Mouse (Mus musculus) adrenal gland, adult 2 months (tissue): Measurements from ENCODE around the gene Stard8. TPM values are rescaled to one million over a fixed set of nuclear protein-coding genes. Genes with fewer than 3 reads are reported as not detected.
"Not testable (repeated sequence)": the region's sequence is repeated elsewhere in the genome, so short reads cannot be mapped to it uniquely, and the experiment has no call there.

Source experiments
- DNase-seq: peaks from one replicate; pipeline ENCODE4 v3.0.0; 2021
- polyA plus RNA-seq: library from polyadenylated mRNA; depleted of rRNA; stranded (reverse); fragments of >200 nt; gene quantifications from 2 replicates; pipeline ENCODE4 v1.2.3, GENCODE M21; 2012
- total RNA-seq, 2 experiments: library from RNA; stranded (reverse); gene quantifications; 2 replicates each; pipeline ENCODE4 v1.2.3; 2021

Stard8 gene
- total and polyA plus RNA-seq, 3 experiments, result 35.7 to 74.1 (median 42.7) TPM

DNA sequence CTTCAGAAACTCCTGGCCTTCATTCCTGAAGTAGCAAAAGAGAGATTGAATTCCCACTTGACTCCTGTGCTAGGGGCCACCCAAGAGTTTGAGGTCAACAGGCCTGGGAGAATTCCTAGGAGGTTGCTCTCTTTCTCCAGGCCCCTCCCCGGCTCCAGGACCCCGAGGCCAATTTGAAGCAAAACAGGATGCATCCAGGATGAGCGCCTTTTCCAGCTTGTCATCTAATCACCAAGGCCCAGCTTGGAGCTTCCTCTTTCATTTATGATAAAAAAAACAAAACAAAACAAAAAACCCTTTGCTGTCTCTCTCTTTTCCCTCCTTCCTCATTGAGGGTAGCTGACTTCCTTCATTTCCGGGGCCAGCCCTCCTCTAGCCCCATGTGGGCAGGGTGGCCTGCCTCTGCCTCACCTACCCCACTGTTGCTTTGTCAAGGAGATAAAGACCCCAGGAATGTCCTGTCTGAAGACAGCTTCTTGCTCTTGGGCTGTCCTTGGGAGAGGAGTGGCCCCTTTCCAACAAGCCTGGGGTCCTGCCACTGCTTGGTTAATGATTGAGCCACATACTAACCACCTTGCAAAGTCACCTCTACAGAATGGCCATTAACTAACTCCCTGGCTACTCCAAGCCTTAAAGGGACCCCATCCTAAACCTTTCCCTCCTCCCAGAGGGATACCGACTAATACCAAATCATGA lies 43.5 kb downstream of the Stard8 start:
- DNase-seq, result peak; percentile 30

DNA sequence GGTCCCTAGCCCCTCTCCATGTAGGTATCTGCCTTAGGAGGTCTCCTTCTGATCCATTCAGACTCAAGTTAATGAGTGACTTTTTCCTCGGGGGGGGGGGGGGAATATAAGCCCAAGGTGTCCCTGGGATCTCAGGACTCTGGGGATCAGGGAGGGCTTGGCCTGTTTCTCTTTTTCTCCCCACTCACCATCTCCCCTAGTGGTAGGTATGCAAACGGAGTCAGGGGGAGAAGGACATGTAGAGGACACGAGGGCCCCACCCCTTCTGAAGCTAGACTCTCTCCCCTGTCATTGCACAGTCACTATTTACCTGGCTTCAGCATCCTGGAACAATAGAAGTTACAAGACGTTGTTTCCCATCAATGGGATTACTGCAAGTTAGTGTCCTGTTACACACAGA lies 45.1 kb downstream of the Stard8 start:
- no peak for DNase-seq

DNA sequence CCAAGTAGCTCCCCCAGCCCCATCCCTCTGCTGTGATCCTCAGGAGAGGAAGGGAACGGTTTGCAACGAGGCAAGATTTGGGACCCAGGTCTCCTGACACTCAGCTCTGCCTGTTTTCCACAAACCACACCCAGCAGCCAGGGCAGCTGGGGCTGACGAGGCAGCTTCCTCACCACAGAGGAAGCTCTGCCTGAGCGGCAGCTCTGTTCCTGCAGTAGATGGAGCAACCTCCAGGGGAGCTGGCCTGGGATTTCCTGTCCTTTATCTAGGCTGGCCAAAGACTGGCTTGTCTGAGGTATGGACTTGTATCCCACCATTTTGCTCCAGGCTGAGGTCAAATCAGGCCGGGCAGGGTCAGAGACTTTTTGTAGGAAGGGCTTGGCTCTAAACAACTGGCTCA lies 46.2 kb downstream of the Stard8 start:
- DNase-seq, result peak; percentile 47

DNA sequence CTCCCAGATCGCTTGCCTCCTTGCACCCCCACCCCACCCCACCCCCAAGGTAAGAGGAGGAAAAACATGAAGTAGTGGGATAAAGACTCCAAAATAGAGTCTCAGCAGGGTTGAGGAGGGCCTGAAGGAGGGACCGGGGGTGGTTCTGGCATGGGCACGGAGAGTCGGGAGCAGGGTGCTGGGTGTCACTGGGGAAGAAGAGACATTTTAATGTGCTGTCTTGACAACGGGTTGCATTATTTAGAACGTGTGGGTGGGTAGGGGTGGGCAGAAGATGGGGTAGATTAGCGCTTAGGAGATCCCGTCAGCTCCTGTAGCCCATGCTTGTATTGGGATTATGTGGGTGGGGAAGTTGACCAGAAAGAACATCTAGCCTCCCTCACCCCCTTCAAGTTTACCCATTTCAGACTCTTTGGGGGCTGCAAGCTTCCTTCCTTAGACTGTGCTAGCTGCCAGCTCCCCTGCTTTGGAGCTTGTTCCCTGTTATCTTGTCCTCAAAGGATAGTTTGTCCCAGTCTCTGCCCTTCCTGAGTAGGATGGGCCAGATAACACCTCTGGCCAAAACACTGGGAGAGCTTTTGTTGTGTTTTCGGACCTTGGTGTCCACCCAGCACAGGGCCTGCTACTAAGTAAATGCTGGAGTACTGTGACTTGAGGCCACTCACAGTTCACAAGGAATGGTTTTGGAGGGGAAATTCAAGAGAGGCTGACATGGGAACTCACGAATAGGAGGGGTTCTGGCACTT lies 47.9 kb downstream of the Stard8 start:
- no peak for DNase-seq

DNA sequence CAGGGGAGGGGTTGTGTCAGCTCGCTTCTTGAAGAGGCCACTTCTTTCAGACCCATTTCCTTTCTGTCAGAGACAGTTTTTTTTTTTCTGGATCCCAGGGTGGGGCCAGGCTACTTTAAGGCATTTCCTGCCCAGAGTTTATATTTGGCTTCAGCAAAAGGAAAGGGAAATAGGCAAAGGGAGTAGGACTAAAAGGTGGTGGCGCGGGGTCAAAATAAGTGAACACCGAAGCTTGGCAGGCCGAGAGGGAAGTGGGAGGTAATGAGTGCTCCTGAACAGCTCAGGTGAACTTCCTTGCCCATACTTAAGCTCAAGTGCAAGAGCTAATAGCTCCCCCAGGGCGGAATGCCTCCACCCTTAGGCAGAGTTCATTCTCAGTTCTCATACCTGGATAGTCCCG lies 49.2 kb downstream of the Stard8 start:
- DNase-seq, result no peak

DNA sequence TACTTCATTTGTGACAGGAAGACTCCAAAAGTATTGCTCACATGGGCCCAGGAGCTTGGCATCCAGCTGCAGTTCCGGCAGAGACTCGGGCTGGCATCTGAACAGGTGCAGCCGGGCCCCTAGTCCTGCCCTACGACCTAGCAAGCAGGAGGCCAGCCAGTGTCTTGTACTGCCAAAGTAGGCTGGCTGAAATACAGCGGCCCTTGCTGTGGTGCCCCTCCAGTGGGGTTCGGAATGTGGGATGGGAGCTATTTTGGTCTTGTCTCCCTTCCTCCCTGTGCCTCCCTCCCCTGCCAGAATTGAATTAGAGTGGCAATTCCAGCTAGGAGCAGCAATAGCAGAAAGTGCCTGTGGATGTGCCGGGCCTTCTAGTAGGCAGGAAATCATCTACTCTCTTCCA lies 51.5 kb downstream of the Stard8 start:
- DNase-seq, result no peak

DNA sequence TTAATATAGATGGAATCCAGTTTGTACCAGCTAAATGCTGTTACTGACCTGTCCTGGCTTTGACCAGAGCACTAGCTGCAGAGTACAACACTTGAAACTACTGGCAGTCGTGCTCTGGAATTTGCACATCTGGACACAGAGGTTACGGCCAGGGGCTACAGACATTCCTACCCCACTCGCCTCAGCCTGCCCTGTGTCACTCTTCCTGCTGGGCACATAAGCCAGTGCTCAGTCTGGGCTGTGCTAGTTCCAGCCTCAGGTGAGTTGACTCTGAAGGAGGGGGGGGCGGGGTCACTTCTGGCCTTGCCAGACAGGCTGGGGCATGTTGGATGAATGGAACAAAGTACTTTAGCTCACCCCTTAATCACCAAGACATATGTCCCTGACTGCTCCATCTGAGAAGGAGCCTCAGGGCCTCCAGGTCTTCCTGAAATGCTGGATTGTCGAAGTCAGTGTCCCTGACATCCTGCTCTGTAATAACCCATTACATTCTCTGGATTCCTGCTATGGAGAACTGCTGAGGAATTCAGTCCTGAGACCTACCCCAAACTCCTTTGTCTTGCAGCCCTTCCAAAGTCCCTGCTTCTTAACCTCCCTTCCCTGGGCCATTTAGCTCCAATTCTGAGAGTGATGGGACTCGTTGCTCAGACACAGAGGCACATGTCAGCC lies 54.9 kb downstream of the Stard8 start:
- DNase-seq, result no peak

DNA sequence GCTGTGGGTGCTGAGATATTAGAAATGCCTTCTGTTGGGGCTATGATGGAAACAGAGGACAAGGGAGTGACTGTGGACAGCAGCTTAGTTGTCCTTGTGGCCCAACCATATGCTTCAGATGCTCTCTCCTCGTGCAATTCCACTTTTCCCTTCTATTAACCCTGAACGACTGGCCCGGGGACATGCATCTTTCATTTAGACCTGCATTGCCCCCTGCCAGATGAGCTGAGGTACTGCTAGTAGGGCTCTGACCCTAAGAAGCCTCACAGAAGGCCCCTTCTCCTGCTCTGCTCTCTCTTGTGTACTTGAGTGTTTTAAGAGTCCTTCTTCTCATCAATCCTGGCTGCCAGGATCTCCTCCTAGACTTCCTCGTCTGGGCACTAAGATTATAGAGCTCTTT lies 56.1 kb downstream of the Stard8 start:
- DNase-seq, result no peak

DNA sequence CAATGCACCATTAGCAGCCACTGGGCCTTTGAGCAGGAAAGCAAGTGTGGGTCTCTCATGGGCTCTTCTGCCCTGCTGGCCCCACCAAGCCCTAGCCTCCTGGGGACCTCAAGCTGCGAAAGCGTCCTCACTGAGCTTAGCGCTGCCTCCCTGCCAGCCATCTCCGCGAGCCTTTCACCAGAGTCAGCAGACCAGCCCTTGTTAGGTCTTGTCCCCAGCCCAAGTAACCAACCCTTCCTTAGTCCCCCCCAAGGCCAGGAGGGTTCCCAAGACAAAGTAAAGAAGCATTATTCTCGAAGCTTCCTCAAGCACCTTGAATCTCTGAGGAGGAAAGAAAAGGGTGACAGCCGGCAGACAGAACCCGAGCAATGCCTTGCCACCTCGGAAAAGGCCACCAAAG lies 62.5 kb downstream of the Stard8 start:
- DNase-seq, result no peak

DNA sequence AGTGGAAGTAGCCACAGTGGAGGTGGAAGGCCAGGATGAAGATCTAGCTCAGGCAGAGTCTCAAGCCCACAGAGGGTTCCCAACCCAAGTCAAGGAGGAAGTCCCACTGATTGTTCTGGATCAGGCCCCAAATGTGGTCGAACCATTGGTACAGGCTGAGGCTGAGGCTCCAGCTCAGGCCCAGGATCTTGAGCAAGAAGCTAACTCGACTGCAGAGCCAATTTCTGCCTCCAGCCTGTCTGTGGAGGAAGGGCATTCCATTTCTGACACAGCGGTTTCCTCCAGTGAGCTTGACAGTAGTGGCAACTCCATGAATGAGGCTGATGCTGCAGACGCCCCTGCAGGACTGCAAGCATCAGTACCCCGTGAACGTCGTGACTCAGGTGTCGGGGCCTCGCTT lies 63.5 kb downstream of the Stard8 start:
- no peak for DNase-seq

DNA sequence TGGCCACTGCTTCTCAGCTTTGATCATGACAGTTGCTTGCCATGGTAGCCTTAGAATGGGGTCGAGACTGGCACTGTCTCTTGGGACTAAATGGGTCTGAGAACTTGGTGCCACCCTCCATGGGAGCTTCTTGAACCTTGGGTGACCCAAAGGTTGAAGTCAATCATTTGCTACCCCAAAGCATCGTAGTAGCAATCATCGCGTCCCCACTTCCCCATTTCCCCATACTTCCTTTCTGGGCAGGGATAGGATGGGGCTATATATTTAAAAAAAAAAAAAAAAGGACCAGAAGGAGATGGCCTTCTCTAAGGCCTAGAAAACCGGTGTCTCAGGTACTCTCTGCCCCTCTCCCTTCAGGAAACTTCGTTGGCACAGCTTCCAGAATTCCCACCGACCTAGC lies 64.2 kb downstream of the Stard8 start:
- DNase-seq, result no peak

DNA sequence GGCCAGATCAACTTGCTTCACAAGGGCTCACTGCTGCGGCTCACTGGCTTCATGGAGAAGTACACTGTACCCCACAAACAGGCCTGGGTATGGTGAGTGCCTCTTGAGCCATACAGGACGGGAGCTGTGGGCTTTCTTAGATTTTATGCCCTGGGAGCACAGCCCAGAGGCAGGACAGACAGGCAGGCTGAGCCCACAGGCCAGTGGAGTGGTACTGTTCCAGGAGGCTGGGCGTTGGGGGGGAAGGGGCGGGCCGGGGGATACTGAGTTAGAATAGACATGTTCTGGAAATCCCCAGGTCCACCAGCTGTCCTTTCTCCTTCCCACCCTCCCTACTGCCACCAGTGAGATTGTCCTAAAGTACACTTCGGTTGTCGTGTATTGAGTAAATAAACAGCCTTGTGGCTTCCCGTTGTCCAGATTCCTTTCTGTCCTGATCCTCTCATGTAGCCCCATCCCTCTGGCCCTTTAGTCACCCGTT lies 64.7 kb downstream of the Stard8 start:
- DNase-seq, result no peak

DNA sequence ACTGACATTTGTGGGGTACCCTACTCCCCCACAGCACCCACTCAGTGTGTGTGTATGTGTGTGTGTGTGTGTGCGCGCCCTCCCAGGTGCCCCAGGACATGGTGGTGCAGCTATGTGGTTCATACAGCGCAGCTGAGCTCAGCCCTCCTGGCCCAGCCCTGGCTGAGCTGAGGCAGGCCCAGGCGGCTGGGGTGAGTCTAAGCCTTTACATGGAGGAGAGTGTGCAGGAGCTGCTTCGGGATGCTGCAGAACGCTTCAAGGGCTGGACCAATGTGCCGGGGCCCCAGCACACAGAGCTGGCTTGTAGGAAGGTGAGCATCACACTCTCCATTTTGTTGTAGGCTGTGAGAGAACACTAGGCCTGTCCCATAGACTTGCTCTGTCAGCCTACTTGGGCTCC lies 68.1 kb downstream of the Stard8 start:
- no peak for DNase-seq

DNA sequence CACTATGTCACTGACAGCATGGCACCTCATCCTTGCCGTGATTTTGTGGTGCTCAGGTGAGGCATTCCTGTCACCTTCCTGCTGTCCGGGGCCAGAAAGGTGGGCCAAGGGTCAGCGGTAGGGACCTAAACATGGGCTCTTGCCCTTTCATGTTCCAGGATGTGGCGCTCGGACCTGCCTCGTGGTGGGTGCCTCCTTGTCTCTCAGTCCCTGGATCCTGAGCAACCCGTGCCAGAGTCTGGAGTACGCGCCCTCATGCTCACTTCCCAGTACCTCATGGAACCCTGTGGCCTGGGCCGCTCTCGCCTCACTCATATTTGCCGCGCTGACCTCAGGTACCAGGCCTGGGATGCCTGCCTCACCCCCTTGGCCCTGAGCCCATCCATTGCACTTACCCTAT lies 69.5 kb downstream of the Stard8 start:
- no peak for DNase-seq

DNA sequence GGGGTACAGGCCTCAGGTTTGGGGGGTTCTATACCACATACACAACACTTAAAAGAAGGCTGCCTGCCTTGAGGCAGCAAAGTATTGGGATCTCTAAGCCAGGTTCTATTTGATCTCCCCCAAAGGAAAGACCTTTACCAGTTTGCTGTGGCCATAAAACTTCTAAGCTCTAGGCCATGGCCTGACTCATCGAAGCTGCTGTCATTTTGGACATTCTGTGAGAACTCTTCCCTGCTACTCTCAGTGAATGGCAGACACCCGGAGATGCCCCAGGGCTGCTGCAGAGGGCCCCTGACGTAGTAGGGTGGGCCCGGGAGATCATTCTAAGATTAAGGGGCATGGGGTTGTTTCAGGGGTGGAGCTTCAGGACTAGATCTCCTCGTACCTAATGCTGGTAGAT lies 72.1 kb downstream of the Stard8 start:
- DNase-seq, result no peak

DNA sequence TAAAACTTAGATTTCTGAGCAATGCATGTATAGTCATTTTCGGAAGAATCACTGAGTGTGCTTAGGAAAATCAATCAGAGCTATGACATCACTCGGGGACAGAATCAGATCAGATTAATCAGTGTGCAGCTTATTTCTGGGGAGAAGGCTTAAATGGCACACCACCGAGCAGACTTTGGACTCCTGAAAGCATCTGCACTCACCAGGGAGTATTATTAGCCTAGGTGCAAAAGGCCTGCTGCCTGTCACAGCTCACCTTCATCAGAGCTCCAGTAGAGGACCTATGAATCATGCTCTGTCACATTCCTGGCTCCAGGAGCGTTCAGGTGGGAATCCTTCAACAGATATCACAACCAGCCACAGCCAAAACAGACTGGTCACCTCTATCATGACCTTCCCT lies 73.4 kb downstream of the Stard8 start:
- DNase-seq, result no peak

DNA sequence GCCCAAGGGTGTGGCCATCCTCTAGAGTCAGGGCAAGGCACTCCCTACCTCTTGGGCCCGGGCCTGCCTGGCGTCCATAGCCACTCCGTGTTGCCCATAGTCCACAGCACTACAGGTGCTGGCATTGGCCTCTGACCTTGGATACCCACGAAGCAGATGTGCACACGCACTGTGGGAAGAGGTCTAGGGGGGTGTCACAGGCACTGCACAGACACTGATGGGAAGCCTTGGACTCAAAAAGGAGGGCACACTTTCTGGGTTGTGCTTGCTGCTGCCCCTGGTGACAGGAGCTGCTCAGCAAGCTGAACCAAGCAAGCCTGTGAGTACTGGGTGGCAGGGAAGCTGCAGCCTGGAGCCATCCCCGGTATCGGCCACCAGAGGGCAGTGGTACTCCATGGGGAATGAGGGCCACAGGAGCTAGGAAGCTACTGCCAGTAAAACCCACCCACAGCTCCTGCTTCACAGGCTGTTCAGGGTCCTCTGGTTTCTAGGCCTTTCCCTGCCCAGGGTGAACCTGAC lies 75.4 kb downstream of the Stard8 start:
- not testable (repeated sequence) for DNase-seq

DNA sequence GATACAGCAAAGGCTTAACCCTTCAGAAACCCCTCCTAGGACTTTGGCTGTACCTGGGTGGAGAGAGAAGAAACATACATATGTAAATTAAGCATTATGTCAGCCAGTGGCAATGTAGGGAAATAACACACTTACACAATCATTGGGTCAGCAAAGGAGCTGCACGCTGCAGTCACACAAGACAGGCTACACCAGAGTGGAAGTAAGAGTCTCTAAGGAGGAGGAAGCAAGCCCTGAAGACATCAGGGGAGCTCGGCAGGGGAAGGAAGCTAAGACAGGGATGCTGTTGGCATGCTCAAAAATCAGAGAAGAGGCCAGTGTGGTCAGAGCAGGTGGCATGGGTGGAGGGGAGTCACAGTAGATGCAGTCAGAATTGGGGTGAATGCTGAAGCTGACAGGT lies 89.7 kb downstream of the Stard8 start:
- no peak for DNase-seq

DNA sequence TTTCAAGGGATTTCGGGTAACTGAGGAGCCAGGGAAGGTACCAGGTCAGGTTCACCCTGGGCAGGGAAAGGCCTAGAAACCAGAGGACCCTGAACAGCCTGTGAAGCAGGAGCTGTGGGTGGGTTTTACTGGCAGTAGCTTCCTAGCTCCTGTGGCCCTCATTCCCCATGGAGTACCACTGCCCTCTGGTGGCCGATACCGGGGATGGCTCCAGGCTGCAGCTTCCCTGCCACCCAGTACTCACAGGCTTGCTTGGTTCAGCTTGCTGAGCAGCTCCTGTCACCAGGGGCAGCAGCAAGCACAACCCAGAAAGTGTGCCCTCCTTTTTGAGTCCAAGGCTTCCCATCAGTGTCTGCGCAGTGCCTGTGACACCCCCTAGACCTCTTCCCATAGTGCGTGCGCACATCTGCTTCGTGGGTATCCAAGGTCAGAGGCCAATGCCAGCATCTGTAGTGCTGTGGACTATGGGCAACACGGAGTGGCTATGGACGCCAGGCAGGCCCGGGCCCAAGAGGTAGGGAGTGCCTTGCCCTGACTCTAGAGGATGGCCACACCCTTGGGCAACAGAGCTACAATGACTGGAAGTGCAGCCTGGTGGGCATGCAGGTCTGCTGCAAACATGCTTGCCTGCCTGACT lies 108.2 kb downstream of the Stard8 start:
- not testable (repeated sequence) for DNase-seq

DNA sequence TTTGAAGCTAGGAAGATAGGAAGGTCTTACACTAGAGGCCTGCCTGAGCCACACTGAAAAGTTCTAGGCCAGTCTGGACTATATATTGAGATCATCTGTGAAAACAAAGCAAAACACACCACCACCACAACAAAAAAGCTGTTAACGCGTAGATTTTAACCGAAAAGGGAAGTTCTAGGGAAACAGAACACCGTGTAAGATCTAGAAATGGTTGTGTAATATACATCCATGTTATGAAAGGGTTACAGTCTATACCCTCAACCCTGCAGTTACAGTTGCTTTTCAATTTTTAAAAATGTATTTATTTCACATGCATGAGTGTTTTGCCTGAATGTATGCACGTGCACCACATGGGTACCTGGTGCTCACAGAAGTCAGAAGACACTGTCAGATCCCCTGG lies 116.5 kb downstream of the Stard8 start:
- DNase-seq, result no peak
